Mouse (Mus musculus): ENCODE measurements around the gene Abcb8. TPM values are rescaled to one million over a fixed set of nuclear protein-coding genes. Genes with fewer than 3 reads are reported as not detected.
"Not testable (repeated sequence)": the region's sequence is repeated elsewhere in the genome, so short reads cannot be mapped to it uniquely, and the experiment has no call there.

Gene Abcb8
- polyA plus RNA-seq, 2 experiments, result 16.9 to 18.0 TPM

DNA sequence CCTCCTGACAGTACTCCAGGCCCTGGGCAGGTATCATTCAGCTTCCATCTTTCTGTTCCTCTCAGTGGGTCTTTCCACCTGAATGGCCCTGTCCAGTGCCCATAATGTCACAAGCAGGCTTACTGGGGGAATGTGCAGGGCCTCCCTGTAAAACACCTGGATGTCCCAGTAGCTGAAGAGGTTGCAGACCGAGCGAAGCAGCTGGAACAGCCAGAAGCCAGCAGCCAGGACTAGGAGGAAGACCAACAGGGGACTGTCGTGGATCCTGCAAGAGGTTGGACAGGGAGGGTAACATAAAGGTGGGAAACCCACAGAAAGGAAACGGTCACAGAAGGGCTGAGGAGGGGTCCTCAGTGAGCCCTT is 3.8 kb upstream of the Abcb8 start:
- no peak for TF ChIP-seq CTCF (IDR thresholded peaks at IDR 0.05; ENCODE audit: low read depth)
- TF ChIP-seq EP300 (IDR thresholded peaks at IDR 0.05; ENCODE audit: low read depth), result no peak
- Histone ChIP-seq H3K4me2 (ENCODE audit: low read depth) (peak overlapping the region; percentile 14), H3K36me3 (replicated peaks; ENCODE audit: control insufficient read depth, insufficient read depth, low read depth) (no peaks in the 10 kb centered on the region), H3K9me3 (ENCODE audit: control insufficient read depth, low read length) (no peaks in the 10 kb centered on the region), H3K9ac (replicated peaks) (no peak overlapping the region), H3K27ac (no peak overlapping the region), H3K27me3 (ENCODE audit: control insufficient read depth, insufficient read depth, low read length) (peaks cover 25% of the 10 kb centered on the region), H3K4me1 (replicated peaks; ENCODE audit: control insufficient read depth in 2 of 2, insufficient read depth in 2 of 2, low read length in 1 of 2) (peaks cover 5 to 18% of the 10 kb centered on the region in 2 experiments; a peak in 3 of 4 replicates), H3K4me3 (ENCODE audit: insufficient read depth in 1 of 2, low read depth in 2 of 2, low read length in 2 of 2) (no peak overlapping the region)
- DNase-seq (ENCODE audit: low read depth in 3 of 3, low spot score in 3 of 3), result no peak
- ATAC-seq (ENCODE audit: insufficient read depth), result no peak
- 63% methylated on average over 4 of the region's 4 CpGs for WGBS (ENCODE audit: insufficient replicate concordance)

DNA sequence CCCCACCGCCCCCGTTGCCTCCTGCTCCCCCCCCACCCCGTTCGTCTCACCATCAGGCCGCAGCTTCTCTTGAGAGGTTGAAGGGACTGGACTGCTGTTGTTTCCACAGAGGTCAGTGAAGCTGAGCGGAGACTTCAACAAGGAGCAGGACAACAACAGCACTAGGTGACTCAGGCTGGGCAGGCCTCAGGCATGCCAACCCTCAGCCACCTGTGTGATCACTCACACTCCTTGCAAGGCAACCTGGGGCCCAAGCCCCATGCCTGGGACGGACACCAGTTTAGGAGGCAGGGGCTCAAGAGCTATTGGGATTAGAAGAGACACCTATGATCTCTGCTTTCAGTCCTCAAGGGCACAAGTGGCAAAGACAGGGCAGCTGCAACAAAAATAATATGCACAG is 1.6 kb upstream of the Abcb8 start, which contains the start of gene Atg9b:
Gene Atg9b (minus strand): TSS at position 280 of the 400 bp plus-strand sequence.
- Histone ChIP-seq H3K4me3 (ENCODE audit: insufficient read depth in 1 of 2, low read depth in 2 of 2, low read length in 2 of 2) (no peak within 1 kb of the TSS), H3K9me3 (ENCODE audit: control insufficient read depth, low read length) (no peaks in the 10 kb centered on the region), H3K4me1 (replicated peaks; ENCODE audit: control insufficient read depth in 2 of 2, insufficient read depth in 2 of 2, low read length in 1 of 2) (peaks cover 12 to 20% of the 10 kb centered on the region in 2 experiments; a peak in 3 of 4 replicates), H3K36me3 (replicated peaks; ENCODE audit: control insufficient read depth, insufficient read depth, low read depth) (no peaks in the 10 kb centered on the region), H3K27ac (no peak within 1 kb of the TSS), H3K4me2 (ENCODE audit: low read depth) (no peak within 1 kb of the TSS), H3K9ac (replicated peaks) (no peak within 1 kb of the TSS), H3K27me3 (ENCODE audit: control insufficient read depth, insufficient read depth, low read length) (peaks cover 18% of the 10 kb centered on the region)
- no peak for ATAC-seq (ENCODE audit: insufficient read depth)
- 82% methylated on average over 7 of the region's 7 CpGs for WGBS (ENCODE audit: insufficient replicate concordance)
- TF ChIP-seq CTCF (IDR thresholded peaks at IDR 0.05; ENCODE audit: low read depth), result no peak
- no peak for TF ChIP-seq EP300 (IDR thresholded peaks at IDR 0.05; ENCODE audit: low read depth)
- DNase-seq (ENCODE audit: low read depth in 3 of 3, low spot score in 3 of 3), result no peak

DNA sequence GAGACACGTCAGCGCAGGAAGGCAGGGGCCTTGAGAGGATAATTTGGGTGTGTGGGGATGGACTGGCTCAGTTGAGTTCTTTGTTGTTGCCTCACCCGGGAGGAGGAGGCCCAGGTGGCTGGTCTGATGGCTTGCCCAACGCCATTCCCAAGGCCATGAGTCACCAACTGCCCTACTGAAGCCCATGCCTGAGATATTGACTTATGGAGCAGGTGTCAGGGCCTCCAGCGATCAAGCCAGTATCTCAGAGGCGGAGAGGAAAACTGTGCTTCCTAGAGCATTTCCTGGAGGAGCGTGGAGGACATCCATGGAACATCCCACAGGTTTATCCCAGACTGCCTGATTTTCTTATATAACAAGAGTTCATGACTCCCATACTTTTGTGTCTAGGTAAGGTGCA is 739 bp upstream of the Abcb8 start:
- Histone ChIP-seq H3K9ac (replicated peaks) (no peak overlapping the region), H3K9me3 (ENCODE audit: control insufficient read depth, low read length) (no peaks in the 10 kb centered on the region), H3K36me3 (replicated peaks; ENCODE audit: control insufficient read depth, insufficient read depth, low read depth) (no peaks in the 10 kb centered on the region), H3K27ac (no peak overlapping the region), H3K27me3 (ENCODE audit: control insufficient read depth, insufficient read depth, low read length) (peaks cover 10% of the 10 kb centered on the region), H3K4me1 (replicated peaks; ENCODE audit: control insufficient read depth in 2 of 2, insufficient read depth in 2 of 2, low read length in 1 of 2) (peaks cover 12 to 20% of the 10 kb centered on the region in 2 experiments; a peak in 3 of 4 replicates), H3K4me2 (ENCODE audit: low read depth) (no peak overlapping the region), H3K4me3 (ENCODE audit: insufficient read depth in 1 of 2, low read depth in 2 of 2, low read length in 2 of 2) (no peak overlapping the region)
- WGBS (ENCODE audit: insufficient replicate concordance), result 66% methylated on average over 7 of the region's 7 CpGs
- ATAC-seq (ENCODE audit: insufficient read depth) (no peak), DNase-seq (ENCODE audit: low read depth in 3 of 3, low spot score in 3 of 3) (no peak)
- TF ChIP-seq EP300 (IDR thresholded peaks at IDR 0.05; ENCODE audit: low read depth) (no peak), CTCF (IDR thresholded peaks at IDR 0.05; ENCODE audit: low read depth) (no peak)

DNA sequence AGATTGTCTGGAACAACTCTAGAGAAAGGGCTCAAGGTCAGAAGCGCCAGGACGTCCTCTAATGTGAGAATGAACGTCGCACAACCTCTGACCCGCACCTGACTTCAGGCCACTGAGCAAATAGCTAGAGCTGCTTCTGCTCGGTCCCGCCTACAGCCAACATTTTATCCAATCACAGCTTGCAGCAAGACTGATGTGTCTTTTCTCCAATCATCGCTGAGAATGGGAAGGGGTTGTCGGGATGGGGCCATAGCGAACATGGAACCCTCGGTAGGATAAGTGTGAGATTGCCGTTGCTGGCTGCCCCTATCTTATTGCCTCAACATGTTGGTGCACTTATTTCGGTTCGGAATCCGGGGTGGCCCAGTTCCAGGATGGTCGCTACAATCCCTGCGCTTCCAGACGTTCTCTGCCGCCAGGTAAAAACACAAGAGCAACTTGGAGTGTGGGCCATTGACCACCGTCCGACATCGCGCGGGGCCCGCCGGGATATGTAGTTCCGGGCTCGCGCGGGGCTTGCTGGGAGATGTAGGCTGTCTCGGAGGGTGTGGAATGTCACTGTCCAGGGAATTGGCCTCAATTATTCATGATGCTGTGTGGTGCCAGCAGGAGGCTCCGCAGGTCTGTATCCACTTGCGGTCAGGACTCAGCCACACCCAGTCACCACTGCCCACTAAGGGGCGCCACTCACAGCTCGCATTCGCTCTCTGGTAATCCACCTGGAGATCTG is 867 bp downstream of the Abcb8 start:
- peaks cover 12 to 15% of the 10 kb centered on the region in 2 experiments; a peak in 3 of 4 replicates for H3K4me1 ChIP-seq (replicated peaks; ENCODE audit: control insufficient read depth in 2 of 2, insufficient read depth in 2 of 2, low read length in 1 of 2)
- 1% methylated on average over 36 of the region's 36 CpGs for WGBS (ENCODE audit: insufficient replicate concordance)
- H3K36me3 ChIP-seq (replicated peaks; ENCODE audit: control insufficient read depth, insufficient read depth, low read depth), result no peaks in the 10 kb centered on the region
- TF ChIP-seq CTCF (IDR thresholded peaks at IDR 0.05; ENCODE audit: low read depth) (peak; percentile 85), EP300 (IDR thresholded peaks at IDR 0.05; ENCODE audit: low read depth) (no peak)
- peak overlapping the region; percentile 69 for H3K4me2 ChIP-seq (ENCODE audit: low read depth)
- H3K27me3 ChIP-seq (ENCODE audit: control insufficient read depth, insufficient read depth, low read length), result no peaks in the 10 kb centered on the region
- no peaks in the 10 kb centered on the region for H3K9me3 ChIP-seq (ENCODE audit: control insufficient read depth, low read length)
- ATAC-seq (ENCODE audit: insufficient read depth), result peak; percentile 97
- peak overlapping the region; percentile 70 for H3K9ac ChIP-seq (replicated peaks)
- H3K27ac ChIP-seq, result peak overlapping the region; percentile 80
- DNase-seq (ENCODE audit: low read depth in 3 of 3, low spot score in 3 of 3), result peak; percentile 94 to 95 (median 94)
- peak overlapping the region; percentile 75 to 94 for H3K4me3 ChIP-seq (ENCODE audit: insufficient read depth in 1 of 2, low read depth in 2 of 2, low read length in 2 of 2)

DNA sequence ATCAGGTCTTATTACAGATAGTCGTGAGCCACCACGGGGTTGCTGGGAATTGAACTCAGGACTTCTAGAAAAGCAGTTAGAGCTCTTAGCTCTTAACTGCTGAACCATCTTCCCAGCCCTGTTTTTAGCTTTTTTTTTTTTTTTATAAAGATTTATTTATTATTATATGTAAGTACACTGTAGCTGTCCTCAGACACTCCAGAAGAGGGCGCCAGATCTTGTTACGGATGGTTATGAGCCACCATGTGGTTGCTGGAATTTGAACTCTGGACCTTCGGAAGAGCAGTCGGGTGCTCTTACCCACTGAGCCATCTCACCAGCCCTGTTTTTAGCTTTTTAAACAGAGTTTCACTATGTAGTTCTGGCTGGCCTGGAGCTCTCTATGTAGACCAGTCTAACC is 2.8 kb downstream of the Abcb8 start:
- 74% methylated on average over 6 of the region's 6 CpGs for WGBS (ENCODE audit: insufficient replicate concordance)
- H3K9me3 ChIP-seq (ENCODE audit: control insufficient read depth, low read length); DNase-seq (ENCODE audit: low read depth in 3 of 3, low spot score in 3 of 3); H3K27ac ChIP-seq; H3K9ac ChIP-seq (replicated peaks); H3K36me3 ChIP-seq (replicated peaks; ENCODE audit: control insufficient read depth, insufficient read depth, low read depth); H3K4me2 ChIP-seq (ENCODE audit: low read depth); ATAC-seq (ENCODE audit: insufficient read depth); H3K27me3 ChIP-seq (ENCODE audit: control insufficient read depth, insufficient read depth, low read length); H3K4me3 ChIP-seq (ENCODE audit: insufficient read depth in 1 of 2, low read depth in 2 of 2, low read length in 2 of 2): not testable (repeated sequence)
- H3K4me1 ChIP-seq (replicated peaks; ENCODE audit: control insufficient read depth in 2 of 2, insufficient read depth in 2 of 2, low read length in 1 of 2), result peaks cover 10 to 12% of the 10 kb centered on the region in 2 experiments; a peak in 3 of 4 replicates
- TF ChIP-seq CTCF (IDR thresholded peaks at IDR 0.05; ENCODE audit: low read depth), result peak; percentile 41

Measured in liver, embryonic 14.5 days (tissue).